Mouse (Mus musculus): Measurements from ENCODE around the gene Atp2c1. TPM values are rescaled to one million over a fixed set of nuclear protein-coding genes. Genes with fewer than 3 reads are reported as not detected.

Atp2c1 gene
- polyA plus RNA-seq, 1 experiment from 2014 or later, result 74.3 TPM

GRCm38 (mm10) chr9:105488363-105488762 lies 38.8 kb downstream of the Atp2c1 start:
- TF ChIP-seq CTCF (IDR thresholded peaks at IDR 0.05; ENCODE audit: low read depth), result no peak
- ATAC-seq (ENCODE audit: insufficient read depth), result no peak

GRCm38 (mm10) chr9:105484338-105485084 lies 42.6 kb downstream of the Atp2c1 start:
- Histone ChIP-seq H3K9ac (no peak overlapping the region), H3K9me3 (ENCODE audit: low read depth, low read length) (no peaks in the 10 kb centered on the region), H3K4me3 (ENCODE audit: low read depth, low read length) (no peak overlapping the region), H3K4me1 (ENCODE audit: insufficient read depth) (no peaks in the 10 kb centered on the region), H3K4me2 (no peak overlapping the region), H3K27ac (ENCODE audit: low read depth) (no peak overlapping the region), H3K36me3 (ENCODE audit: insufficient read depth) (no peaks in the 10 kb centered on the region), H3K27me3 (ENCODE audit: insufficient read depth, low read length) (no peaks in the 10 kb centered on the region)
- 75% methylated on average over 5 of the region's 5 CpGs for WGBS
- ATAC-seq (ENCODE audit: insufficient read depth) (no peak), DNase-seq (no peak)
- TF ChIP-seq CTCF (IDR thresholded peaks at IDR 0.05; ENCODE audit: low read depth), result no peak

More at GRCm38 (mm10) chr9:105488363-105488762, 38.8 kb downstream of the Atp2c1 start:
- no peak for DNase-seq
- Histone ChIP-seq H3K9ac (no peak overlapping the region), H3K27ac (ENCODE audit: low read depth) (no peak overlapping the region), H3K36me3 (ENCODE audit: insufficient read depth) (no peaks in the 10 kb centered on the region), H3K4me2 (no peak overlapping the region), H3K4me3 (ENCODE audit: low read depth, low read length) (no peak overlapping the region), H3K9me3 (ENCODE audit: low read depth, low read length) (no peaks in the 10 kb centered on the region), H3K27me3 (ENCODE audit: insufficient read depth, low read length) (no peaks in the 10 kb centered on the region), H3K4me1 (ENCODE audit: insufficient read depth) (peaks cover 4% of the 10 kb centered on the region; the same call in 1 of the 2 replicates)
- WGBS, result 61% methylated on average over 5 of the region's 5 CpGs

GRCm38 (mm10) chr9:105483880-105484279 lies 43.2 kb downstream of the Atp2c1 start:
- Histone ChIP-seq H3K27me3 (ENCODE audit: insufficient read depth, low read length) (no peaks in the 10 kb centered on the region), H3K4me1 (ENCODE audit: insufficient read depth) (no peaks in the 10 kb centered on the region), H3K4me3 (ENCODE audit: low read depth, low read length) (no peak overlapping the region), H3K36me3 (ENCODE audit: insufficient read depth) (no peaks in the 10 kb centered on the region), H3K4me2 (no peak overlapping the region), H3K9ac (no peak overlapping the region), H3K9me3 (ENCODE audit: low read depth, low read length) (no peaks in the 10 kb centered on the region), H3K27ac (ENCODE audit: low read depth) (no peak overlapping the region)
- ATAC-seq (ENCODE audit: insufficient read depth) (no peak), DNase-seq (no peak)
- TF ChIP-seq CTCF (IDR thresholded peaks at IDR 0.05; ENCODE audit: low read depth), result no peak
- WGBS, result 87% methylated on average over 11 of the region's 11 CpGs

GRCm38 (mm10) chr9:105482715-105483510 lies 44.2 kb downstream of the Atp2c1 start:
- Histone ChIP-seq H3K9ac (no peak overlapping the region), H3K27ac (ENCODE audit: low read depth) (no peak overlapping the region), H3K4me2 (no peak overlapping the region), H3K4me3 (ENCODE audit: low read depth, low read length) (no peak overlapping the region), H3K36me3 (ENCODE audit: insufficient read depth) (no peaks in the 10 kb centered on the region), H3K9me3 (ENCODE audit: low read depth, low read length) (no peaks in the 10 kb centered on the region), H3K4me1 (ENCODE audit: insufficient read depth) (no peaks in the 10 kb centered on the region), H3K27me3 (ENCODE audit: insufficient read depth, low read length) (no peaks in the 10 kb centered on the region)
- DNase-seq, result no peak
- no peak for ATAC-seq (ENCODE audit: insufficient read depth)
- 88% methylated on average over 4 of the region's 4 CpGs for WGBS
- no peak for TF ChIP-seq CTCF (IDR thresholded peaks at IDR 0.05; ENCODE audit: low read depth)

GRCm38 (mm10) chr9:105482070-105482469 lies 45.0 kb downstream of the Atp2c1 start:
- WGBS, result 70% methylated on average over 4 of the region's 4 CpGs
- peak; percentile 19 for DNase-seq
- Histone ChIP-seq H3K9ac (no peak overlapping the region), H3K4me1 (ENCODE audit: insufficient read depth) (no peaks in the 10 kb centered on the region), H3K36me3 (ENCODE audit: insufficient read depth) (no peaks in the 10 kb centered on the region), H3K4me3 (ENCODE audit: low read depth, low read length) (no peak overlapping the region), H3K27me3 (ENCODE audit: insufficient read depth, low read length) (no peaks in the 10 kb centered on the region), H3K9me3 (ENCODE audit: low read depth, low read length) (no peaks in the 10 kb centered on the region), H3K4me2 (no peak overlapping the region), H3K27ac (ENCODE audit: low read depth) (no peak overlapping the region)
- no peak for ATAC-seq (ENCODE audit: insufficient read depth)
- TF ChIP-seq CTCF (IDR thresholded peaks at IDR 0.05; ENCODE audit: low read depth), result no peak

GRCm38 (mm10) chr9:105476134-105476533 lies 51.0 kb downstream of the Atp2c1 start:
- Histone ChIP-seq H3K4me1 (ENCODE audit: insufficient read depth) (no peaks in the 10 kb centered on the region), H3K27ac (ENCODE audit: low read depth) (no peak overlapping the region), H3K27me3 (ENCODE audit: insufficient read depth, low read length) (no peaks in the 10 kb centered on the region), H3K4me2 (no peak overlapping the region), H3K36me3 (ENCODE audit: insufficient read depth) (no peaks in the 10 kb centered on the region), H3K9ac (no peak overlapping the region), H3K4me3 (ENCODE audit: low read depth, low read length) (no peak overlapping the region), H3K9me3 (ENCODE audit: low read depth, low read length) (no peaks in the 10 kb centered on the region)
- WGBS, result 66% methylated on average over 3 of the region's 3 CpGs
- ATAC-seq (ENCODE audit: insufficient read depth) (no peak), DNase-seq (no peak)
- TF ChIP-seq CTCF (IDR thresholded peaks at IDR 0.05; ENCODE audit: low read depth), result no peak

- Histone ChIP-seq H3K36me3 (ENCODE audit: insufficient read depth) (0 out of 2 replicates have a peak, but pooled peaks cover under 1% of the 10 kb centered on the region), H3K9me3 (ENCODE audit: low read depth, low read length) (no peaks in the 10 kb centered on the region), H3K4me3 (ENCODE audit: low read depth, low read length) (no peak overlapping the region), H3K4me1 (ENCODE audit: insufficient read depth) (no peaks in the 10 kb centered on the region), H3K27me3 (ENCODE audit: insufficient read depth, low read length) (no peaks in the 10 kb centered on the region), H3K9ac (no peak overlapping the region), H3K27ac (ENCODE audit: low read depth) (no peak overlapping the region), H3K4me2 (no peak overlapping the region)
- no peak for DNase-seq
- 69% methylated on average over 3 of the region's 3 CpGs for WGBS
- no peak for TF ChIP-seq CTCF (IDR thresholded peaks at IDR 0.05; ENCODE audit: low read depth)
- ATAC-seq (ENCODE audit: insufficient read depth), result no peak
Observed at GRCm38 (mm10) chr9:105474910-105475309, 52.2 kb downstream of the Atp2c1 start.
